Mouse (Mus musculus) cerebellum, adult (tissue): ENCODE results near the gene Usp26.

Source experiments
- ATAC-seq: cut with Nextera tagmentation; 2 replicates; pipeline ENCODE4 v1.9.2; 2017; ENCODE audit warnings: mild to moderate bottlenecking, moderate library complexity, mixed read lengths; ENCODE audit not compliant: insufficient number of reproducible peaks, low FRiP score, low TSS enrichment

Usp26 gene

DNA sequence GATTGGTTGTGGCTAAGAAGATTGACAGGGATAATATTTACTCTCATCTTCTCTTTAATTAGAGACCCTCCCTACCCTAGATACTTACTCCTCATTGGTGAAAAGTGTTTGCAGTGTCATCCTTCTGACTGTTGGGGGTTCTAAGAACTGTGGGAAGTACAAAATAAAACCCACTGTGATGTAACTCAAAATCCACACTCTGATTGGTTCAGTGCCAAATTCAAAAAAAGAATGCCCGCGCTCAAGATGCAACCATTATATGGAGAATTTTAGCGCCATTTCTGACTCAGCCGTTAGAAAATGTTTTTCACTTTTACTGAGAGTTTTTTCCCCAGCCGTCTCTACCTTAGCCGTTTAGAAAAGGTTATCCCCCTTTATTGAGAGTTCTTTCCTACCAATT, at the start of gene Usp26:
TSS of gene Usp26 (minus strand) at position 101 of the 400 bp plus-strand sequence.
- ATAC-seq: no peak

GRCm38 (mm10) chrX:51814466-51815247, 13.6 kb upstream of the Usp26 start:
- no peak for ATAC-seq

GRCm38 (mm10) chrX:51767457-51767856, 33.6 kb downstream of the Usp26 start:
- ATAC-seq: no peak

DNA sequence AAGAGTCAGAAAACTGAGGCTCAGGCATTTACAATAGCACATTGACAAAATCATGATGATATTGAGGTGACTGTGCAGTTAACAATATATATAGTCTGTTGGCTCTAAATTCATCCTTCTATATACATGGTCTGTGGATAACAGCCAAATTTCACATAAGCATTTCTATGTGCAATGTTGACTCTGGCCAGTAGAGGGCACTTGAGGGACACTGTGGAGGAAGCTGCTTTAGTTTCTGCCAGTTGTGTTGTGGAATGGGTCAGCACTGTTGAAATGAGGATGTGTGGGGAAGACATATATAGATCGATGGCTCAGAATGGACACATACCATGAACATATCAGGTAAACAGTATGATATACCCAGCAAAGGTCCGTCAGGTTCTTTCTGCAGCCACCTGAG, 64.6 kb downstream of the Usp26 start:
- no peak for ATAC-seq

DNA sequence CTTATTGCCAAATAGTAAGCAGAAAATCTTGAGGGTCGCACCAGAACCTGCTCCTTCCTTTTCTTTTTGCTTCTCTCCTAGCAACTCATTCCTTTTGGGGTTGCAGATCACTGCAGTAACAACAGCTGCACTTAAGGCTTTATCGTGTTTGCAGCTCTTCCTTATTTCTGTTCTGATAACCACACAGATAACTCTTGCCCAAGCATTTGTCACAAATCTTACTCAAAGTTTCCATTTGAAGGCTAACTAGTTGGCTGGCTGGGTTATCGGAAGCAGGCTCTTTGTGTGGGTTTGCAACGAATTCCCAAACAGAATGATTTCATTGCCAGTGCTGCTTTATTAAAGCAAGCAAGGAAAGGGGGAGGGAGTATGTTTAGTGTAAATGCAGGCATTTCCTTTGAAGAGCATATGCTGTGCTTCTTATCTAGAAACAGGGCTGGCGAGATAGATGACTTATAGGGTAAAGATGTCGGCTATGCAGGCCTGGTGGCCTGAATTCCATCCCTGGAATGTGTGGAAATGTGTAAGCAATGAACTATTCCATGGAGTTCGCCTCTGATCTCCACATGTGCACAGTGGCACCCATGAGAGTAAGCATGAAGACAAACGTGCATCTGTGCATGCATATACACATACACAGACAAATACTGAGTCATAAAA, 86.8 kb downstream of the Usp26 start:
- no peak for ATAC-seq

GRCm38 (mm10) chrX:51712996-51713395, 88.0 kb downstream of the Usp26 start:
- no peak for ATAC-seq
